ENCODE assay signal across 8 mouse cellular contexts in genomic region chr12:41023511-41024421, GRCm38 (mm10). TPM values are rescaled to one million over a fixed set of nuclear protein-coding genes. Genes with fewer than 3 reads are reported as not detected.
DNase-seq lines count a peak whose midpoint lies in the region; ATAC-seq lines count a peak whose summit lies in the region.

Immp2l (plus strand) TSS chr12:41024090.

- 3% methylated on average over 67 of the region's 68 CpGs for WGBS in hindbrain, embryonic 14.5 days

- H3K4me1 ChIP-seq in hindbrain, embryonic 14.5 days (replicated peaks; ENCODE audit: control insufficient read depth, insufficient read depth, low read length), result peaks cover 6% of the 10 kb centered on the region

- peak within 1 kb of the TSS; percentile 89 for H3K9ac ChIP-seq in hindbrain, embryonic 14.5 days

- H3K4me3 ChIP-seq in hindbrain, embryonic 14.5 days (replicated peaks; ENCODE audit: low read length), result peak within 1 kb of the TSS; percentile 72

- H3K36me3 ChIP-seq in hindbrain, embryonic 14.5 days (replicated peaks; ENCODE audit: control insufficient read depth, insufficient read depth), result no peaks in the 10 kb centered on the region

- H3K27me3 ChIP-seq in hindbrain, embryonic 14.5 days (ENCODE audit: control insufficient read depth, insufficient read depth, low read length), result no peaks in the 10 kb centered on the region

- H3K4me2 ChIP-seq in hindbrain, embryonic 14.5 days (replicated peaks), result peak within 1 kb of the TSS; percentile 79

- ATAC-seq in hindbrain, embryonic 14.5 days (ENCODE audit: low FRiP score), result peak; percentile 97

- H3K27ac ChIP-seq in hindbrain, embryonic 14.5 days, result peak within 1 kb of the TSS; percentile 72; the same call in 1 of the 2 replicates

- H3K9me3 ChIP-seq in hindbrain, embryonic 14.5 days (ENCODE audit: control insufficient read depth, low read length), result no peaks in the 10 kb centered on the region

- DNase-seq in R1 (ENCODE audit: low read depth, low spot score), result peak; percentile 96
- peak; percentile 92 to 95 for DNase-seq in cerebellum, postnatal 25 days
- peak; percentile 72 to 85 for DNase-seq in frontal cortex, postnatal 25 days (ENCODE audit: low spot score in 2 of 2)
- peak; percentile 90 for DNase-seq in hindbrain, embryonic 14.5 days (ENCODE audit: low spot score)
- peak; percentile 91 for DNase-seq in layer of hippocampus, postnatal 36 days
- DNase-seq in lung, postnatal 36 days, result peak; percentile 98
- peak; percentile 94 for DNase-seq in retina, postnatal 1 day
- DNase-seq in urinary bladder, adult 18-20 months (ENCODE audit: low spot score in 2 of 2), result peak; percentile 90 to 94

RNA-seq across cellular contexts. Expression of gene Immp2l, which starts in this region (rescaled TPM):
- 7.4 and 8.6 TPM in 2 replicates for polyA plus RNA-seq in hindbrain, embryonic 14.5 days (2014; fragmentation: Nextera tagmentation; extraction: Ambion mirVana)
- 1 to 10 TPM; 6.3 to 9.6 TPM for total RNA-seq in layer of hippocampus, postnatal 36 days (2021)

Comparison
In these comparisons a context has a peak if more than half of its experiments do, and no peak if none do; other contexts are left out.
1. Peak in every context shown above with its lines: DNase-seq, ATAC-seq, H3K4me3 ChIP-seq and H3K27ac ChIP-seq.